Mouse (Mus musculus) left cerebral cortex, postnatal 36 days (tissue): ENCODE measurements at regions not wholly inside any gene's neighbourhood (a gene's known extent, or its start where the extent isn't known, plus 50 kb on each side); places are given as distances from the start of the nearest gene placed in this dataset. TPM values are rescaled to one million over a fixed set of nuclear protein-coding genes. Genes with fewer than 3 reads are reported as not detected.
"Not testable (repeated sequence)": the region's sequence is repeated elsewhere in the genome, so short reads cannot be mapped to it uniquely, and the experiment has no call there.

Source experiments
- DNase-seq, 2 experiments: peaks; one replicate each; pipeline ENCODE4 v3.0.0; 2021 to 2022; ENCODE audit warnings: low spot score in 2 of 2, mixed read lengths in 1 of 2
- intact Hi-C: fragments of 180-260 bp; cut with DNase I; formaldehyde crosslinking; loops from one replicate; pipeline ENCODE4 v1.15.1; 2025
- microRNA-seq: library from miRNA; unstranded; fragments of <30 nt; microRNA quantifications from one replicate; pipeline ENCODE4 v1.2.0, GENCODE M21; 2022

DNA sequence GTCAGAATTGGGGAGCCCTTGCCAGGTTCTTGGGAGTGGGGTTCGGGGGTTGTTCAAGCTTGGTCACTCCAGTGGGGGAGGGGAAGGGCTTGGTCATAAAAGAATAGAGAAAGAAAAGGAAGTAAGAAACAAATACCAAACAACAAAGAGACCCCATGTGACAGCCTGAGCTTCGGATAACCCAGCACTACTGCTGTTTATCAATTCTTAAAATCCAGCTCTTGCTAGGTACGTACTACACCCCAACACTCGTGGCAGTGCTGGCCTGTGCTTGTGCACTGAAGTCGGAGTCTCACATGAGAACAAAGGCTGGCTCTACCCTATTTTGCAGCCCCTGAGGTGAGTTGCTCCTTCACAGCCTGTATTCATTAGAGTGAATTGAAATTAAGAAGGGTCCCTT is 60.5 kb upstream of the Max start:
- intact Hi-C loops: no loop called here
- DNase-seq: no peak

DNA sequence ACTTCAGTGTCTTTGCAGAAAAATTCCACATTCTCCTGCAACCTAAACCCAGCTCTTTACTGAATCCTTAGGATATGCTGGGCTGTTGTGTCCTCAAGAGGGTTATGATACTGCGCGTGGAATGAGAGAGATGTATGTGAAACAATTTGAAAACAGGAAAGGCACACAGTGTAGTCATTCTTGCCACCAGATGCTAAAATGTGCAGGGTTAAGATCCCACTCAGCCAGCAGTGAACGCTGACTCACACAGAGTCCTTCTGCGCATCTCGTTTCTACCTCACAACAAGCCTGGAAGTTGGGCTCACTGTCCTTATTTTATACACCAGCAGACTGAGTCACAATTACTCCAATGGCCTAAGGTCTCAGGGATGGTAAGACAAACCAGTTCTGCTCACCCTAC is 59.9 kb upstream of the Max start:
- DNase-seq: no peak
- intact Hi-C loops: no loop called here

DNA sequence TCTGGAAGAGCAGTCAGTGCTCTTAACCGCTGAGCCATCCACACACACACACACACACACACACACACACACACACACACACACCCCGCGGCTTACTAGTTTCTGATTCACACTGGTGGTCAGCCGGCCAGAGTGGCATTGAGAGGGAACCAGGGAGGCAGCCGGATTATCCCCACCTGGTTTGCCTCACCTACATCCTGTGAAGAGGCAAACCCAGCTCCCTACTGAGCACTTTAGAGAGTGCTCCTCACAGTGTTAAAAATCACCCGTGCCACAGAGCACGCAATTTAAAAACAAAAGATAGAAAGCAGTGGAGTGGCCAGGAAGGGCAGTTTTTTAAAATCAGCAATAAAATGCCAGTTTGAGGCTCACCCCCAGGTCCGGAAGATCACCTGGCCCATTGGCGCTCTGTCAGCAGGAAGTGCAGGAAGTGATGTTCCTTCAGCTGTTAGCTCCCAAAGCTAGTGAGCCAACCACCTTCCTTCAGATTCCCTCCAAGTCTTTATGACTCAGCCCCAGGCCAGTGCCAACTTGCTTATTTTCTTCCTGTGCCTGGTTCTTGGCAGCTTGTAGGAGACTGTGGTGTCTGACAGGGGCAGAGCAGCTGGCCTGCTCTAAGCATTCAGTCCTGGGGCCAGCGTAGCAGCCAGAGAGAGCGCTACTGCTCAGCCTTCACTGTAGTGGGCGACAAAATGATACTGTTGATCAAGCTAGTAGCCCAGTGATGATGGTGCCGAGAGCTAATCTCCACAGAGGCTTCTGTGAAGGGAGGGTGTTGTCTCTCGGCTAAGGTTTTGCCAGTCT is 57.9 kb upstream of the Max start:
- intact Hi-C loops: no loop called here
- peak; percentile 64 to 73 for DNase-seq

DNA sequence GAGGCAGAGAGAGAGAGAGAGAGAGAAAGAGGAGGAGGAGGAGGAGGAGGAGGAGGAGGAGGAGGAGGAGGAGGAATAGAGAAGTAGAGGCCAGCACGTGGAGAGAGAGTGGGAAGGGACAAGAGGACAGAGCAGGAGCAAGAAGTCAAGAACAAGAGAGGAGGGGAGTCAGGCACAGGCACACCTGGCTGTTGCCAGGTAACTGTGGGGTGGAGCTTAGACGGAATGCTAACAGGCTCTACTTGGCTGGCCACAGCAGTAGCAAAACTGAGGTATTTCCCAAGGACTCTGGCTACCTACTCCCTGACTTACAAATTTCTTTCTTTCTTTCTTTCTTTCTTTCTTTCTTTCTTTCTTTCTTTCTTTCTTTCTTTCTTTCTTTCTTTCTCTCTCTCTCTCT is 57.1 kb upstream of the Max start:
- intact Hi-C loops, DNase-seq: not testable (repeated sequence)

DNA sequence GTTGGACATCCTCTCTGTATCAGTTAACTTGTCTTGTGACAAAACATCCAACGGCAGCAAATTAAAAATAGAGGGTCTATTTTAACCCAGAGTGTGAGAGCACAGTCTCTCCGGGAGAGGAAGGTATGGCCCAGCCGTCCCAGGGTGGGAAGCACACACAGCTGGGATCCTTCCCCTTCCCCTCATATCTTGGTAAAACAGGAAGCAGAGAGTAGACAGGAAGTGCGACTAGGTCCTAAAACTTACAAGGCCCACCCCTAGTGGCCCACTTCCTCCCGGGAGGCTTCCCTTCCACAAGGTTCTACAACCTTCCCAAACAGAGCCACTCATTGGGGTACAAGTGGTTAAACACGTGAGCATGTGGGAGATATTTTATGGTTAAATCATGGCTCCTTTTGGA is 56.4 kb upstream of the Max start:
- no peak for DNase-seq
- intact Hi-C loops: no loop called here

DNA sequence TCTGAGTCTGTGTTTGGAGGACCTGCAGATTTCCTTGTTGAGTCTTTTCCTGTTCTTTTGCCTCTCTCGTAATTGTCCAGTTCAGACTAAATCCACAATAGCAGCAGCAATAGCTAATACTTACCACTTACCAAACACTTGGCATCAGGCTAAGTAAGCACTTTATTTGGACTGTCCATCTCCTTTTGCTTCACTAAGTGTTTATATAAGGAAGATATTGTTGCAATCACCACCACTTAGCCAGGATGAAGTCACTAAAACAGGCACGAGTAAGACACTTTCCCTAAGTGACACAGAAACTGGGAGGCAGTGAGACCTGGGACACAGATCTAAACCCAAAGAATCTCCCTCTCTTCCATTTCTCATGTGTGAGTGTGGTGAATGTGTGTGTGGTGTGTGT is 52.9 kb upstream of the Max start:
- intact Hi-C loops: no loop called here

More for the DNA sequence above, 52.9 kb upstream of the Max start:
- DNase-seq: no peak

Small RNAs in the stretch of these regions (microRNA-seq; reads per million reads assigned to microRNA genes)
- gene Gm22696: not detected
